Mouse (Mus musculus): ENCODE data around the gene Vmn1r233.

Vmn1r233 gene

DNA sequence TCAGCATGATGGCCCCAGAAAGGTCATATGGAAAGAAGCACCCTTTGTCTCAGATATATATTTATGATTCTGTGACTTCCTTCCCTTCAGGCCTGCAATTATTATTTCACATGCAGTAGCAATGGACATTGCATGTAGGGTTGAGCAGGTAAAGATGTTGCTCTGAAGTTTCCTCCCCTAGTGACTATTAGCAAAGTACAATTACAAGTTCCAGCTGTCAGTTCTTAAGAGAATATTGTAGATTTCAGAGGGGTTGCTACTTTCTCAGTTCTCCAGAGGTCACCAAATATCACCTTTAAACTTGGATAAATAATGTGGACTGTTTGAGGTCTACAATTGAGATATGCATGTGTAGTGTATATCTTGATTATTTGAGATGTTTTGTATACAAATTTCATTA, at the start of gene Vmn1r233:
Gene Vmn1r233 (minus strand): TSS at position 101 of the 400 bp plus-strand sequence.
- no peak for DNase-seq (ENCODE audit: low read depth)

DNA sequence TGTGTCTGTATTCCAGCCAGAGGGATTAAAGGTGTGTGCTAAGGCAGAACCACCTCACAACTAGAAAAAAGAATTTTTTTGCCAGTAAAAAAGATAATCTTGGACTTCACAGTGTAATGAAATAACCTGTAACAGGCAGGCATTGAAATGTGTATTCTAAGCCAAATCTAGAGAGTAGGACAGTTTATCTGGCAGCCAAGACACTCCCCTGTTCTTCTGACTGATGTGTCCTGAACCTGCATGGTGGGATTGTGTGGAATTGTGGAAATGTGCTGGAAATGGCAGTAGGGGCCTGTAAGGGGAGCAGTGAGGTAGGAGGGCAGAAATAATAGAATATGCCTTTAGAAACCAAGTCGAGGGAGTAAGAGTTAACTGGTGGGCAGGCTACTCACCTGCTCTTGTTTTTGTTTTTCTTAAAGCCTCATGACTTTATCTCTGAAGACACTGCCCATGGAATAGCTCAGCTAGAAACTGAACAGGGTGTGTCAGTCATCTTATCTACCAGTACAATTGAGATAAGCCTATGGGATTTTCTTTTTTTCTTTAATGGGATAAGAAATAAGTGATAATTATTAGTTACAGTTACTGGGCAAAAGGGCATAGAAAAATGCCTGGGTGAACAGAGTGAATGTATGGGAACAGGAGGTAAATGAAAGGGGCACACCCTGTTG, 22.3 kb upstream of the Vmn1r233 start:
- no peak for DNase-seq (ENCODE audit: low read depth)

DNA sequence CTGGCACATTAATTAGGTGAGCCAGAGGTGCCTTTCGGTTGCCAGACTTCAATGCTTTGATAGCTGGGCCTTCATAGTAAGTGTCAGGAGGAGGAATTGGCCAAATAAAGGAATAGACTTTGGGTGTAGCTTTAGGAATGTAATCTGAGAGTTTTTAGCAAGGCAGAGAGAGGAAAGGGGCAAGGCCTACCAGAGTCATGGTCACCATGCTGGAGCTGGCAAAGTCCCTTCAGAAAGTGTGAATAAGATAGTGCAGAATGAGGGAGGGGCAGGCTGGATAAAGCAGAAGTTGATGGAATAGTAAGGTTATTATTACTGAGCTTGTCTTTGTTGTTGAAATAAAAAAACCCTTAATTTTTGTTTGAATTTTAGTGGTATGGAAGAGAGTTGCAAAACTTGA, 13.5 kb upstream of the Vmn1r233 start:
- DNase-seq (ENCODE audit: low read depth), result no peak

DNA sequence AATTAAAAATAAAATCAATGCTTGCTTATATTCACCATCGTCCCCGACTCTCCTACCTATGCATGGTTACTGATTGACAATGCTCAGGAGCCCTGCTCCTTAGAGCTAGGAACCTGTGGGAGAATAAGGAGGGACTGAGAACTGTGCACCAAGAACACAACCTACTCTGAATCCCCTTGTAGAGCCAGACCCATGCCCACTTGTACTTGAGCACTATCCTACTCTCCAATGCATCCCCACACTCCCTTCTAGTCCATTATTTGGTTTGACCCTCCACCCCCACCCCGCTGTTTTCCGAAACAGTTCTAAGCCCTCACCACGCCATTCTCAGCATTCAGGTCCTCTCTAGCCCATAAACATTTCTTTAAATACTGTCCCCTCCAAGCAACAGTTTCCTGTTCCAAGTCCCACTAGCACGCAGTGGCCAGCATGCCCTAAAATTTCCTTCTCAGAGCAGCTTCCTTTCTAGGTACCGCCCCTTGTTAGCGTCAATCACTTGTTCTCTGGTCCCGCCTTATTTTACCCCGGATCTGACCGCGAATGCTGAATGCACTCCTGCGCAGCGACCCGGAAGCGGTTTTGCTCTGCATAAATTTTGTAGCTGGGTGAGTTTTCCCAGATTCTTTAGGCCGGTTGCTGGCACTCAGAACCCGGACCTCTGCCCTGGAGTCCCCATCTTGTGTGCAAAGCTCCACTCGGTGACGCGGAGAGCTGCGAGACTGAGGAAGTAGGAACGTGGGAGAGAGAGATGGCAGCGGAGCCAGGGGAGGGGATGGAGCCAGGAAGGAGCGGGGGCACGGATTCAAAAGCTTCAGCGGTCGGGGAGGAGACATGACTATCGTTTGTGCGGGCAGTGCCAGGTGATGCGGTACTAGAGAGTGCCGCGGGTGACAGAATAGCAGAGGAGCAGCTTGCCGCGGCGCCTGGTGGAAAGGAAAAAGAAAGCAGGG, 12.4 kb upstream of the Vmn1r233 start, which contains the start of gene Zfp160:
Gene Zfp160 (plus strand): TSS at position 522 of the 950 bp plus-strand sequence.
- DNase-seq (ENCODE audit: low read depth), result peak; percentile 81

DNA sequence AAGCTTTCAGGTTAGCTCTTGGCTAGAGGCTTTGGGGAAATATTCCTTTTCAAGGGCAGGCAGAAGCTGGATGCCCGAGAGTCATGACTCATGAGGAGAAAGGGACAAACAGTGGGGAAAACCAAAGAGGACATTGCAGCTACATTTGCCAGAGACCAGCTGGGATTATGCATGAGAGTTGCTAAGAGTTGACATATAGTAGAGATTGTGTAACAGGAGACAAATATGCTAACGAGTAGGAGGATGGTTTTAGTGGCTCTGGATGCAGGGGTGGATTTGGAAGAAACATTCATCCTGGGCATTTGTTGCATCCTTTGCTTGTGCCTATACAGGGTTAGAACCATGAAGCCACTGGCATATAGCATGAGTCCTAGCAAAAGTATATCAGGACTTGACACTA, 2.5 kb downstream of the Vmn1r233 start:
- DNase-seq (ENCODE audit: low read depth), result no peak

DNA sequence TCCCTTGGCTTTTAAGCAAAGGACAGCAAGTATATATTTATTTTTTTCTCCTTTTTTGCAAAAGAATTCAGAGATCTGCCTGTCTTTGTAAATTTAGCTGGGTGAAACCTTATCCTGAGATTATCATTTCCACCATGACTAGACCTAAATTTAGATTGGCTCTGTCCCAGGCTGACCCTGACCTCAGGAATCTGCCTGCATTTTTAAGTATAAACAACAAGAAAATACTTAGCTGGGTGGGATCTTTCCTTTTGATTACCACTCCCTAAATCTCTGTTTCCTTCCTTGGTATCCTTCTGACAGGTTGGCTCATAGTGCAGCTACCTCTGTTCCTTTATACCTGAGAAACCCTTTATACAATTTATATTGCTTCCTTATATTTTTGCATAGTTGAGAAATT, 29.6 kb downstream of the Vmn1r233 start:
- DNase-seq (ENCODE audit: low read depth), result no peak

DNA sequence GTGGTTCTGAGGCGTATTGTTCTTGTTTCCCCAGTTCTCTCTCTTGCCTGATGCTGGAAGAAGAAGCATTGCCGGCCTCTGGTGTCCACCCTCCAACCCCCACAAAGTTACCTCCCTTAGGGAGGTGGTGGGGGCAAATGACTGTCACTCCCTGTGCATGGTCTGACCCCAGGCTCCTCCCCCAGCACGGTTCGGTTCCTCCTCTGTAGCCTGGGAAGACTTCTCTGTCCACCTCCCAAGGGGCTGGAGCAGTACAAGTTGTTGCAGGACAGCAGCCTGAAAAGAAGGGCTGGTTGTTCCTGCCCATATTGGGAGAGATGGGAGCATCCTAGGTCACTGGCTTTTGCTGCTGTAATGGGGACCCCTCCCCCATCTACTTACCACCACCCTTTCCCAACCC, 30.8 kb downstream of the Vmn1r233 start:
- no peak for DNase-seq (ENCODE audit: low read depth)

DNA sequence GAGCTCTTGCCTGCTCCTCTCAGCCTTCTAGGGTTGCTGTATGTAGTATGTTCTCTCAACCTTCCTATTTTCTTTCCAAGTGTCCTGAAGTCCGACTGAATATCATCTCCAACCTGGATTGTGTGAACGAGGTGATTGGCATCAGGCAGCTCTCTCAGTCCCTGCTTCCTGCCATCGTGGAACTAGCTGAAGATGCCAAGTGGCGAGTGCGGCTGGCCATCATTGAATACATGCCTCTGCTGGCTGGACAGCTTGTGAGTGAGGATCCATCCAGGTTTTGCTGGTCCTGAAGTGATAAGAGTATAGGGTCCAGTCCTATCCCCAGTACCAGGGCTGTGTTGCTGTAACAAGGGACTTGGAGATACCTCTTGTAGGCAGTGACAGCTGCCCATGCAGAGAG, 35.9 kb downstream of the Vmn1r233 start:
- DNase-seq (ENCODE audit: low read depth), result no peak

DNA sequence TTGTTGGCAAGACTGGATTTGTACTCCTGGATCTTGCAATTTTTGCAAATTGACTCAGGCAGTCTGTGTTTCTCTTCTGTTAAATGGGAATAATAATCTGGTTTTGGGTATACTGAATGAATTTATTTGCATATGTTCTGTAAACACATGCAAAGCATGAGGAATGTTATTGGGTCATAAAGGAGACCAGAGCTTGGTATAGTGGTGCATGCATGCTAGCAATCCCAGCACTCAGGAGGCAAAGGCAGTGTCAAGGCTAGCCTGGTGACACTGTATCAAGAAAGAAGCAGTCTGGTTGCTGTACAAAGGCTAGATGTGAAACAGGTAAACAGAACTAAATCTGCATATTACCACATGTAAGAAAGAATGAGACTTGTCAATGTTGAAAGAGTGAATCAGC, 49.6 kb downstream of the Vmn1r233 start:
- no peak for DNase-seq (ENCODE audit: low read depth)

DNA sequence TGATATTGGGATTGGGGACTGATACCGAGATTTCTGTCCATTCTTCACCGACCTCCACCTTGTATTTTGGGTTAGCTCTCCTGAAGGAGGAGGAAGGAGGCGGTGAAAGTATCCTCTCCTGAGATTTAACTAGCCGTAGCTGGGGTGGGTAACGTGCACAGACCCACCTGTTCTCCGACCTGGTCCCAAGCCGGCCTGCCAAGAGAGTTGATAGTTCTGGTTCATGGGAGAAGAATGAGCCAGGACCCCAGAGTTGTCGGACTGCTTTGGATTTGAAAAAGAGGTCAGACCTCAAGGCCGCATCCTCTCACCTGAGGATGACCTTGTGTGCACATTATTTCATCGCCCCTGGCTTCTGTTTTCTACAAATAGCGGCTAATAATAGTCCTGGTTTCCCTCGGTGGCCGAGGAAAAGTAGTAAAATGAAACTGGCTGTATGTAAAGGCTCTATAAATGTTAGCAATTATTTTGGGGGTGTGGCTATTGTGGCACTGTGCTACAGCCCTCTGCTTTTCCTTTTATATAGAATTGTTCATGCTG, 50.2 kb downstream of the Vmn1r233 start:
- no peak for DNase-seq (ENCODE audit: low read depth)

DNA sequence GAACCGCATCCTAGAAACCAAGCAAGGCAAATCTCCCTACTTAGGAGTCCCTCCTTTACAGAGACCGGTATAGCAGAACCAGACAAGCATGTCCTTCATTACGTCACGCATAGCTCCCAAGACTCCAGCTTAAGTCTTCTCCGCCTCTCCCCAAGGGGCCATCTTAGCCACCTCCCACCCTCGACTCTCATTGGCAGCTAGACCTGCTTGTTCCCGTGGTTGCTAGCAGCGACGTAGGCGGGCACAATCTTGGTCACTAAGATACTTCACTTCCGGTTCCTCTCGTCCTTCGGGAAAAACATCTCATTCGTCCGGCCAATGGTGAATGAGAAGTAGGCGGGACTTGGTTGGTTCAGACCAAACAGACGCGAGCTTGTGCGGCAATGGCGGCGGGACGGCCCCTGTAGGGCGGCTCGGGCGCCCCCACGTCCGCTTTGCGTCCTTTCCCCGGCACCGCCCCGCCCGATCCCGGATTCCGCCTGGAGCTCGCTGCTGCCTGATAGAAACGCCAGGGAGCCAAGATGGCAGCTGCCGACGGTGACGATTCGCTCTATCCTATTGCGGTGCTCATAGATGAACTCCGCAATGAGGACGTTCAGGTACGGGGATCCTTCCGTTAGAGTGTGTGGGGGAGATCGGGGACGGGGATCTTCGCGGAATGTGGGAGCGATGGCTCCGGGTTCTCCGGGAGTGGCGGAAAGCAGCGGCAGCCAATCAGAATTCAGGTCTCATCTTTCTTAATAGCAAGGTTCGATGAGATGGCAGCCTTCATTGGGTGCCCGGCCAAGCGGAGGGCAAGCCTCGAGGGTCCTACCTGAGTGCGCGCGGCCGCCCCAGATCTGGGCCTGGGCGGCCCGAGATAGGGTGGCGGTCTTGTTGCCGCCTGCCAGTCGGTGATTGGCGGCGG, 51.0 kb downstream of the Vmn1r233 start, which contains the start of gene Ppp2r1a:
Gene Ppp2r1a (plus strand): TSS at position 327 of the 907 bp plus-strand sequence.
- peak; percentile 98 for DNase-seq (ENCODE audit: low read depth)

DNA sequence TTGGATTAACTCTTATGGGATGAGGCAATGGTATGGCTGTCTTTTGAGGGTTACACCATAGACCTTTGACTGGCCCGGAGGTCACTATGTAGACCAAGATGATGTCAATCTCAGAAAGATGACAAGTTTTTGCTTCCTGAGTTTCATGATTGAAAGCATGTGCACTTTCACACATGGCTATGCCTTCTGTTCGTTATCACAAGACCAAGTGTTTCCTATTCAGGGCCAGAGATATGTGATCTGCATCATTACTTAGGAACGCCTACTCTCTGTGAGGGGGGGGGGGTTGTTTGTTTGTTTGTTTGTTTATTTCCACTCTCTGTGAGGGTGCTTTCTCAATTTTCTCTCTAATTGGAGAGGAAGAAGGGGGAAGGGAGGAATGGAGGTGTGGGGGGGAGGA, 52.0 kb downstream of the Vmn1r233 start:
- no peak for DNase-seq (ENCODE audit: low read depth)
